Mouse (Mus musculus): ENCODE measurements around the gene Clstn3.
"Not testable (repeated sequence)": the region's sequence is repeated elsewhere in the genome, so short reads cannot be mapped to it uniquely, and the experiment has no call there.

Gene Clstn3

DNA sequence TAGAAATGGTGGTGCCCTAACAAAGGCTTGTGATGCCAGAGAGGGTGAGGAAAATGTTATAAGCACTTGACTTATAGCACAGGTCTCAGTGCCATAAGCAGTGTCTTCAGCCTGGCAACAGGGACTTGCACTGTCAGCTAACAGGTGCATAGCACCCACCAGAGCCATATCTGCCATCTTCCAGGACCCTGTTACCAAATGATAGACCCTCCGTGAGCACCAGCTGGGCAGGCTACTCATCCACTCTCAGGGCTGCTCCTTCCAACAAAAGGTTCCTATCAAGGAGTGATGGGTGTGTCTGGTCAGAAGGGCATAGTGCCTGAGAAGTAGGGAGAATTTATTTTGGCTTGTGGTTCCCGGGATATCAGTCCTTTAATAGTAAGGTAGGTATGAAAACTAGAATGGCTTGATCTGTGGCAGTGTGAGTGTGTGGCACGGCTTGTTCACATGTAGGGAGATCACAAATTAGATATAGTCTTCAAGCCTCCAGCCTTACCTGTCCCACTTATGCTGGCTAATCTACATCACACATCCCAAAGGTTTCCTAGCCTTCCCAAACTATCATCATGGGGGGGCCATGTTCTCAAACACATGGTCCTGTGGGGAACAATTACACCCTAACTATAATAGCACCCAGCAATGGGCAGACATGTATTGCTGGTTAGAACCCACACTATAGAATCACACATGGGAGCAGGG, 14.4 kb upstream of the Clstn3 start:
- DNase-seq: no peak

DNA sequence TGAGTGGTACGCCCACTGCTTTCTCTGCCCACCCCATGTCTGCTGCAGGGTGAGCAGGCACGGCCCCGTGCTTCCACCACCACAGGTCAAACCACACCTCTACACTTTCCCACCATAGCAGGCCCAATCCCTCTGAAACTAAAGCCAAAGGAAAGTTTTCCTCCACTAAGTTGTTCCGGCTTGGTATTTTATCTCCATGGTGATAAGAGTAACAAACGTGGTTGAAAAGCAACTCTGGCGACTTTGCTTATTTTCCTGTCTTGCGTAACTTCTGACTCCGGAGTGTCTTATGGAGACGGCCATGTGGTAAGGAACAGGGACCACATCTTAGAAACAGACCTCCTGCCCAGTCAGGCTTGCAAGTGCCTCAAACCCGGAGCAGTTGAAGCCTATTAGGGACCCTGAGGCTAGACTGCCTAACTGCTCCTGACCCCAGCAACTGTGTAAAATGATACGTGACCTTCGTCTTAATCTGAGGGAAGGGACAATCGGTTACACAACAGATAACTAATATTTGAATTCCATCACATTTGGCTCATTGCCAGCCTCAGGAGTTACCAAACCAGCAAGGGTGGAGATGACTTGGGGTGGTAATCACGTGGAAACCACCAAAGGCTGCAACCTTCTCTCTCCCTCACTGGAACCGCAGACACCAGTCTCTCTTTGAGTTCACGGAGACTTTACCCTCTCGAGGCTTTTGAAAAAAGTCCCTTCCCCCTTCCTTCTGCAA, 13.5 kb upstream of the Clstn3 start:
- peak; percentile 65 to 79 for DNase-seq

DNA sequence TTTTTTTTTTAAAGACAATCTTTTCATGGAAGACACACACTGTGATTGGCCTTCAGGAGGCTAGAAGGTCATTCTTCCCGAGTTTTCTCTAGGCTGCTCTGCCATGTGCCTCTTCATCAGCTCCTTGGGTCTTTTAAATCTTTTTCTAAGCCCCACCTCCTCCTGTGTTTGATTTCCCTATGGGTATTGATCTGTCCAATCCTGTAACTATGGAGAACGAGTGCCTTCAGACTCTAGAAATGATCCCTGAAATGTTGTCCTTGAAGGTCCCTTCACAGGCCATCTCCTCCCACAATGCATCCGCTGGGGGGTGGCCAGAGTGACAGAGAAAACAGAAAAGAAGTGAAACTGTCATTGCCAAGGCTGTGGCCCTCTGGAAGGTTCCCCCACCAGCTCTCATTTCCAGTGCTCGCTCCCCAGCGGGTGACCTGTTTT, 12.6 kb upstream of the Clstn3 start:
- no peak for DNase-seq

DNA sequence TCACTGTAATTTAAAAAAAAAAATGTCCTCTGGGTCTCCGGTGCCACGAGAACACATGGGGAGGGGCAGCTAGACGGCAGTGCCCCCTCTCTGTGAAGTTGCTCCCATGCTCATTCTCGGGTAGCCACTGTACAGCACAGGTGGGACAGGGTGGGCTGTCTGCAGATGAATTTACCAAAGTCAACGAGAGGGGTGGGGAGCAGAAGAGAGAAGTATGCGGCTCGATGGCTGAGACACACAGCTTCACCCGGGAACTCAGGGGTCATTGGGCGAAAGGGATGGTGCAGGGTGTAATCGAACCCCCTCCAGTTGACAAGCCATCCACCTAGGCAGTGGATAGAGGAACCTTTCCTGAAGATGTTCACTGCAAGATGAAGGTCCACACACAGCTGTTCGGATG, 12.2 kb upstream of the Clstn3 start:
- DNase-seq: no peak

DNA sequence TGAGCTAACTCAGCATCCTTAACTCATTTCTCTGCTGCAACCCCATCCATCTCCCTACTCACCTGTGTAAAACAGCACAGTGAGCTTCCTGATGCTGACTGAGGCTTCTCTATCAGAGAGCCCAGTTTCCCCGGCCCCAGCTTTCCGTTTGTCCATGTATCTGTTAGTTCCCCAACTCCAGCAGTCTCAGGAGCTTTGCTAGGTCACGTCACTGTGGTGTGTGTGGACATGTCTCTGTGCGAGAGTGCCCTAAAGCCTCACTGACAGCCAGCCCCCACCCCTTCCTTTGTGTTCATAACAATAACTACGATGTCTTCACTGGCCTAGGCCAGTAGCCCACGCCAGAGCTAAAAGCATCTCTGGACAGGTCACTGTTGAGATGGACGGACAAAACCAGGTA, 11.6 kb upstream of the Clstn3 start:
- DNase-seq: no peak

DNA sequence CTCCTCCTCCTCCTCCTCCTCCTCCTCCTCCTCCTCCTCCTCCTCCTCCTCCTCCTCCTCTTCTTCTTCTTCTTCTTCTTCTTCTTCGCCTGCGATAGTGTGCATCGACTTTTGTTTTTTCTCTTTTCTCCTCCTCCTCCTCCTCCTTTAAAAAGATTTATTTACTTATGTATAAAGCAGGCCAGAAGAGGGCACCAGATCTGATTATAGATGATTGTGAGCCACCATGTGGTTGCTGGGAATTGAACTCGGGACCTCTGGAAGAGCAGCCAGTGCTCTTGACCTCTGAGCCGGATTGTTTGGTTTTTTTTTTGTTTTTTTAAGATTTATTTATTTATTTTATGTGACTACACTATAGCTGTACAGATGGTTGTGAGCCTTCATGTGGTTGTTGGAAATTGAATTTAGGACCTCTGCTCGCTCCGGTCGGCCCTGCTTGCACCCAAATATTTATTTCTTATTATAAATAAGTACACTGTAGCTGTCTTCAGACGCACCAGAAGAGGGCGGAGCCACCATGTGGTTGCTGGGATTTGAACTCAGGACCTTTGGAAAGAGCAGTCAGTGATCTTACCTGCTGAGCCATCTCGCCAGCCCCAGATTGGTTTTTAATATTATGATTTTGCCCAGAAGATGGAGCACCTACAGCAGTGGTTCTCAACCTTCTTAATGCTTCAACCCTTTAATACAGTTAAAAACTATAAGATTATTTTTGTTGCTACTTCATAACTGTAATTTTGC, 10.9 kb upstream of the Clstn3 start:
- DNase-seq: not testable (repeated sequence)

DNA sequence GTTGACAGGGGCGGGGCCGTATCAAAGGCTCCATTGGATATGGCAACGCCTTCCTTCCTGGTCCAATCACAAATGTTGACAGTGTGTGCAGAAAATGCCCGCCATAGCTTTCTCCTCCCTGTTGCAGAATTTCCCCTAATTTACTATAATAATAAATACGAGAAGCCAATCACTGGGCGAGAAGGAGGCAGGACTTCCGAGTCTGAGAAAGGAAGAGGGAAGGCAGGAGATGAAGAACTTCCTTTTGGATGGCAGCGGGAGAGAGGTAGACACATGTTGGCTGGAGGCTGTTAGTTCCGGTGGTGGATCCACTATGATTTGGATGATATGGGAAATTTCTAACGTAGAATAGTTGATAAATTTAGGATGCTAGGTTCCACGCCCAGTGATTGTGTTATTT, 10.0 kb upstream of the Clstn3 start:
- DNase-seq: no peak

DNA sequence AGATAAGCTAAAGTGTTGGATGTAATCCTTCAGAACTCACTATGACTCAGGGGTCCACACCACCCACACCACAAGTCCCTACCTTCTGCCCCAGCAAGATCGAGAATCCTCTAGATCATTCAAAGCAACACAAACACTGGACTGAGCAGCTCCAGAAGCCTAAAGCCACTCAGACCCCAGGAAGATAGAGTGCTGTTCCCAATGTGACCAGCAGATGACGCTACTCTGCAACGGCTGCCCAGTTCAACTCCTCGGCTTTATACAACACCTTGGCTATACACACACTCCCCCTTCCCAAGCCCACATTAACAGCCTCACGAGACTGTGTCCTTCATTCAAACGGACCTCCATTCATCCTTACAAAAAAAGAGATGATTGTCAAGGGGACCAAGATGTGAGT, 8.2 kb upstream of the Clstn3 start:
- peak; percentile 45 to 55 for DNase-seq

DNA sequence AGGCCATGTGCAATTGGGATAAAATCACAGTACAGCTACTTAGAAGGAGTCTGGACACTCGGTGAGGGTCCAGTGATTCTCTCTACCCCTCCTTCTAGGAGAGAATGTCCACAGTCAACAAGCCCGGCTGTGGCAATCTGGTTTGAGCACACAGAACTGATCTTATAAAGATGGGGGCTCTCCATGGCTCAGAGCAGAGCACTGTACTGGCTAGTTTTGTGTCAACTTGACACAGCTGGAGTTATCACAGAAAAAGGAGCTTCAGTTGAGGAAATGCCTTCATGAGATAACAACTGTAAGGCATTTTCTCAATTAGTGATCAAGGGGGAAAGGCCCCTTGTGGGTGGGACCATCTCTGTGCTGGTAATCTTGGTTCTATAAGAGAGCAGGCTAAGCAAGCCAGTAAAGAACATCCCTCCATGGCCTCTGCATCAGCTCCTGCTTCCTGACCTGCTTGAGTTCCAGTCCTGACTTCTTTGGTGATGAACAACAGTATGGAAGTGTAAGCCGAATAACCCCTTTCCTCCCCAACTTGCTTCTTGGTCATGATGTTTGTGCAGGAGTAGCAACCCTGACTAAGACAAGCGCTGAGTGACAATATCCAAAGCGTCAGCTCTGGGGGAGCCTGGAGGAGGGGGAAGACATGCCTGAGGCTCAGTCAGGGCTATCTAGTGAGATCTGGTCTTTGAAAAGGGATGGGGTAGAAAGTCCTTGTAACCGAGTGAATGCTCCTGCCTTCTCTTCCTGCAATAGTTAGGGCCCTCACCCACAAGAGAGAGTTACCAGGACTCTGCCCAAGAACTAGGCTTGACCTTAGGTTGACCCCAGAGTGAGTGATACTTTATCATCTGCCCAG, 7.4 kb upstream of the Clstn3 start:
- DNase-seq: not testable (repeated sequence)

DNA sequence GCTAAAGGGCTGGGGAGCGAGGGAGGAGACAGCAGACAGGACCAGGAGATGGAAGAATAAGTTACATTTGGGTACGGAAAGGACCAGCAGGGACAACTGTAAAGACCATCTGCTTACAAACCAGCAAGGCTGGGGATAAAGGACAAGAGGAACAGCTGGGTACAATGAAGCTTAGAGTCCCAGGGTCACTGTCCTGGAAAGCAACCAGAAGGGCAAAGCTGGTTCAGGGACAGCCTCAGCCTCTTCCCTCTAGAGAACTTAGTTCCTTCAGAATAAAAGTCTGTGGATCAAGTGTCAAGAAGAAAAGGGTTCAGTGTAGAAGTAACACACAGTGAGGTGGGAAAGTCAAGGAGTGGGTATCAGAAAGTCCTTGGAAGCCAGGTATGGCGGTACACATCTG, 6.5 kb upstream of the Clstn3 start:
- DNase-seq: no peak

DNA sequence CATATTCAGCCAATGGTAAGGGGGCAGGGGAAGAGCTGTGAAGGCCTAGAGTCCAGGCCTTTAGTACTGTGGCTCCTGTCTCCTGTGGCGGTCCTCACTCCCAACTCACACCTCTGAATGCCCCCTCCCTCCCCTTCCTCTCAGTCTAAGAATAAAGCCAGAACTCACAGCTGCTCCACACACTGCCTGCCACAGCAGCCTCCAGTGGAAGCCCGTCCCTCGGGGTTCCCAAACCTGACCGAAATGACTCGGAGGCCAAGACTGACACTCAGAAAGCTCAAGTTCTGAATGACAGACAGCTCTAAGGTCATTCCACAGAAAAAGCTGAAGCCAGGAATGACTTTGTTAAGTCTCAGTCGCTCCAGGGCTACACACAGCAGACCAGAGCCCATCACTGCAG, 1.1 kb upstream of the Clstn3 start:
- DNase-seq: no peak

DNA sequence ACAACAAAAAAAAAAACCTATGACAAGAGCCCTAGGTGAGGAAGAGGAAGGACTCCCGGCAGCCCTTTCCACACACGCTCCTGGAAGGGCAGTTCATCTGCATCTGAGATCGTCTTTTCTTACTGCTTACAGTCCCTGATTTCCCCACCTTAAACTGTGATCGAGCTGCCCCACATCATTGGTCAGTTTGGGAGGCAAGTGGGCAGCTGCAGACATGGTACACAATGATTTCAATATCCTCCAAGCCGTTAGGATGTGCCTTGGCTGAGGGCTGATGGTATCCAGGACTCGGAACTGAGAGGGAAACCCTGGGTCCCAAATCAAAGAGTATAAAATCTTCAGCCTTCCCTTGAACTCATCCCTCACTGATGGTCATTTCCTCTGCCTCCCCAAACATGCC, 705 bp upstream of the Clstn3 start:
- DNase-seq: no peak

DNA sequence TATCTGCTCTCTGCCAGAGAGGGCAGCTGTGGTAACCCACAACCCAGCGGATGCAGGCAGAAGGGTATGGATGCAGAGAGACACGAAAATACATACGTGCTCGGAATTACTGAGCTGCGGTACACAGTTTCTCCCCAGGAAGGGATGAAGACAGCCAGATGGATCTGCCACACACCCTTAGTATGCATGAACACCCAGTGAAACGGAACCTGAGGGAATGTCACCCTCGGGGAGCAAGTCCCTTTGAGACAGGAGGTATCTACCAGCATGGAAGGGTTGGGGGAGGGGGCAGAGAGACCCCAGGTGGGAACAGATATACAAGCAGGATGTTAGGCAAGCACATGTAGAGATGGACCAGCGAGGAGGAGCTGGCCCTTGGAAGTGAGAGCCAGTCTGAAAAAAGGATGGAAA, 708 bp downstream of the Clstn3 start:
- DNase-seq: no peak

DNA sequence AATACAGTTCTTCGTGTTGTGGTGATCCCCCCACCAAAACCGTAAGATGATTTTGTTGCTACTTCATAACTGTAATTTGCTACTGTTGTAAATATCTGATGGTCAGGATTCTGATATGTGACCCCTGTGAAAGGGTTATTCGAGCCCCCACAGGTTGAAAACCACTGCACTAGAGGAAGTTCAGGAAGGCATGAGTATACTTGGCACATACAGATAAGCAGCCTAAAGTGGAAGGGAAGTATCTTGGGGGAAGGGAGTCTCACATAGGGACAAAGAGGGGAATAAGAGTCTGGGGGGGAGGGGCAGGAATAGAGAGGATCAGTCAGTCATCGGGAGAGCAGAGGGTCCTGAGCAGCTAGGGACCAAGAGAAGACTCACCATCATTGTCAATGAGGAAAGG, 5.2 kb downstream of the Clstn3 start:
- no peak for DNase-seq

DNA sequence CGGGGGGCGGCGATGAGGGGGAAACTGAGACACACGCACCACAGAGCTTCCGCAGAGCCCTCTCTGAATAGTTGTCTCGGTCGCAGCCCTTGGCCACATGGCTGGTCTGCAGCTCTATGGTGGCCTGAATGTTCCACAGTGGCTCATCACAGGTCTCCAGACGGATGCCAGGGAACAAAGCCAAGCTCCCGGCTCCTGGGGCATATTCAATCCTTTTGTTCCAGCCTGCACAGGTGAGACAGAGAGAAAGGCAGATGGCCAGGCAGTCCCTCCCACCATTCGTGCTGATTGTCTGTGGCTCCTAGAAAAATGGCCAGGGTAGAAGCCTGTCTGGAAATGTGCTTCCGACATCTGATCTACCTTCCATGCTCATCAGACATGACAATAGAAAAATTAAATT, 6.1 kb downstream of the Clstn3 start:
- DNase-seq: no peak

DNA sequence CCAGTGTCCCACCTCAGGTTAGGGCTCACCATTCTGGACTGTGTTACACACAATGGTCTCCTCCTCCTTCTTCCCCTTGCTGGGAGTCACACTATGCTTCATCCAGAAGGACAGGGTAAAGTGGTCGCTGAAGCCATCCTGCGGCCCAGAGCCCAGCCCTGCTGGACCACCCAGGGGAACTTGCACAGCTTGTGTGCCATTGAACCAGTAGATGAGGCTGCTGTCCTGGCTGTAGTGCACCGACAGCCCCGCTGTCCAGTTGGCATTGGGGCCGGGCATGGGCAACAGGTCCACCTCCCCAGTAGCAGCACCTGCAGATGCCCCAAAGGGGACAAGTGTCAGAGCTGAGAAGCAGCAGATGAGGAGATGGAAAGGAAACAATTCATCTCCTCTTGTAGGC, 6.8 kb downstream of the Clstn3 start:
- no peak for DNase-seq

DNA sequence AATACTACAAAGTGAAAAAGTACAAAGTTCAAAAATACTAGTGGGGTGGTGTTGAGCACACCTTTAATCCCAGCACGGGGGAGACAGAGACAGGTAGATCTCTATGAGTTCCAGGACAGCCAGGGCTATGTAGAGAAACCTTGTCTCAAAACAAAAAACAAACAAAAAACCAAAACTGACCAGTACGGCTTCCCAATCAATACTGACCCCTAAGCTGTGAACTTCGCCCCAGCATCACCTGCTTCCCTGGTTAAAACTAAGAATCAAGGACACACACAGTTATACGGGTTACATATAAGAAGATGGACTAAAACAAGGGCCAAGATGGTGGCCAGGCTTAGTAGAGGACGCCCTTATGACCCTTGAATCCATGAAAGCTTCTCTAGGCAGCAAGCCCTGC, 8.4 kb downstream of the Clstn3 start:
- no peak for DNase-seq

DNA sequence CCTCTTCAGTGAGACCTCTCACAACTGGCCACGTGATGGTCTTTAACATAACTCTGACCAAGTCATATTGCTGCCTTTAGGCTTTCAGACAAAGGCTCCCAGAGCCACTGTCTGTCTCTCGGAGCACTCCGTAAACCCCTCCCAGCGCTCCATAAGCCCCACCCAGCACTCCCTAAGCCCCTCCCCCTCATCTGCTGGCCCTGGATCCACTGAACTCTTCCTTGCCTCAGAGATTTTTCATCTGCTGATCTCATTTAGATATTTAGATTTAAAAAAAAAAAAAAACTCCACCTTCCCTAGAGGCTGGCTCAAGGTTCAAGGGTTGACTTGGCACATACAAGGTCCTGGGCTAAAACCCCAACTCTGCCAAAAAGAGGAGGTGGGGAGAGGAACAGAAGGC, 10.8 kb downstream of the Clstn3 start:
- no peak for DNase-seq

DNA sequence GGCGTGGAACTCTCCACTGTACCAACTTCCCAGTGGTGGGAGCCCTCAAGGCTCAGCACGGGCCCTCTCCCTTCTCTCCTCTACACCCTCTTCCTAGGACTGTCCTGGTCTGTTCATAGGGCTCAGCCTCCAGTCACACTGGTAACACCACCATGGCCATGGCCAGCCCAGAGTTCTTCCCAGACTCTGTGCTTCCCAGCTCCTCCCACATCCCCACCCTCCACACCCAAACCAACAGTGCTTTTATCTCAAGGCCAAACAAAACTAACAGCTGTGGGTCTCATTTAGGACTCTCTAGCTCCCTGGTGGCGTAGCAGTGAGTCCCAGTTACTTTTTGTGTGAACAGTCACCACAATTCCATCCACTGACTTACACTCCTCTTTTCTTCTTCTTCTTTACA, 12.6 kb downstream of the Clstn3 start:
- DNase-seq: no peak

DNA sequence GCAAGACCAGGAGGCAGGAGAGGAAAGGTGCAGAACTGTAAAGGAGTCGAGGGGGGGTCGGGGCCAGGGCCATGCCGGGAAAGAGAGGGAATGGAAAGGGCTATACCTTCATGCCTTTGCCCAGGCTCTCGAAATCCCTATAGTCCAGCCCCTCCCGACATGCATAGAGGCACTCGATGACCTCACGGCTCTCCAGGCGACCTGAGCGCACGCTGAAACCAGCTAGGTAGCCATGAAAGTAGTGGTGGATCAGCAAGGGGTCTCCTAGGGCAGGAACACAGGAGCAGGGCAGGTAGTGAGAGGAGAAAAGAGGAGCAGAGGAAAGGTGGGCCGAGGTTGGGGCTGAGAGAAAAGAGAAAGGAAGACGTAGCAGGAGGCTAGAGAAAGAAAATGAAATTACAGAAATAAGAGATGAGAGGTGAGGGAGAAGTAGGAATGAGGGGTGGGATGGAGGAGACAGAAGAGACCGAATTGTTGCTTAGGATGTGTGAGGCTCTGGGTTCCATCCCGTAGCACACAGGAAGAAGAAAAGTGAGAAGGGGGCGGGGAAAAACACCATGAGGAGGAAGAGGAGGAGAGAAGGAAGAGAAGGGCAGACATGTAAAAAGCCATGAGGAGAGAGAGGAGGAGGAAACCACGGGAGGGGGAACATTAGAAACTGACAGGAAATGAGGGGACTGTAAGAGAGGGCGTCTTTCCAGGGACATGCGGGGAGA, 14.8 kb downstream of the Clstn3 start:
- no peak for DNase-seq

DNA sequence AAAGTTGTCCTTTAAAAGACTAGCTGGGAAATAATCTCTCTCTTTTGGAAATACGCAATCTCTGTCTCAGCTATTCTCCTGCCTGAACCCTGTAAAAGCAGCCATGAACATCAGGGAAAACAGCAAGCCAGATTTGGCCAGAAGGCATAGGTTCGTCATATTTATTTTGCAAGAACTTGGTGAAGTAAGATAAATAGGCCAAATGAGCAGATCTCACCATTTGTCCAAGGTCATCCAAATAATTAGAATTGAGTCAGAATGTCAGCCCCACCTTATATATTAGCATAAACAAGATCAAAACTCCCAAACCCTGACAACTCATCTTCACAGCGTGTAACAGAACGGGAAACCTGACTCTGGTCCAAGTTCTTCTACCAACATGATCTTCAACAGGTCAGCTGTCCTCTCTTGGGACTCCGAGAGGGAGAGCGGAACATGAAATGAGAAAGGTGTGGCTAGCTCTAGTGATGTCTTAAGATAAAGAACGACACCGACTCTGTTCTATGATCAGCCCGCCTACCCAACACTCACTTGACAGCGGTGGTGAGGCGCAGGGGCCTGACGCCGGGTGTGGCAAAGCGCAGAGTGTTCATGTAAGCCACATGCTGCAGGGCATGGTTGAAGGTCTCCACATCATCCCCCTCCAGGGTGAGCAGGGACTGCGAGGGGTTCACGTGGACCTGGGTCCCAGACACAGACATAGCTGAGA, 15.5 kb downstream of the Clstn3 start:
- DNase-seq: no peak
